Mouse (Mus musculus): ENCODE data around the gene Gsc2. TPM values are rescaled to one million over a fixed set of nuclear protein-coding genes. Genes with fewer than 3 reads are reported as not detected.

Gene Gsc2
- total and polyA plus RNA-seq, 3 experiments = not detected

DNA sequence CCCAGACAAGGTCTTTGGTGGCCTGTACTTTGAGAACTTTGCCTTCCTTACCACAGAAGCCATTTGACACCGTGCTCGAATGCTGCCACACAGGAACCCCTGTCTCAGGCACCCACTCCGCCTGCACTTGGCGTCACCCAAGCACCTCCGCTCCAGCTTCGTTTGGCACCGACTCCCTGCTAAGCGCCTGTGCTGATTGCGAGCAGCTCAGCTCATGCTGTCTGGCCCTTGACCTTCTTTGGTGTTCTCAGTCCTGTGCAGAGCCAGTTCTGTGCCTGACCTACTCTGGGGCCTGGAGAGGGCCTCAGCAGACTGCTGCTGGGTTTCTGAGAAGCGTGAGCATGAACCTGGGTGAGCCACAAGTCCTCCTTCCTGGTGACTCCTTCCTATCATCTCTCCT is 21.9 kb upstream of the Gsc2 start:
- H3K9me3 ChIP-seq (replicated peaks; ENCODE audit: insufficient read depth, low read length) = no peaks in the 10 kb centered on the region
- peaks cover 0 to 33% of the 10 kb centered on the region in 2 experiments; a peak in 2 of 4 replicates for H3K36me3 ChIP-seq (ENCODE audit: control insufficient read depth in 1 of 2, insufficient read depth in 2 of 2, low read length in 2 of 2)
- H3K27ac ChIP-seq (ENCODE audit: control insufficient read depth, low read depth, low read length) = no peak overlapping the region
- no peaks in the 10 kb centered on the region for H3K27me3 ChIP-seq (ENCODE audit: control insufficient read depth in 1 of 2, insufficient read depth in 2 of 2, low read length in 2 of 2)
- H3K4me1 ChIP-seq (ENCODE audit: control insufficient read depth in 1 of 2, insufficient read depth in 2 of 2, low read length in 2 of 2) = peaks cover 31 to 41% of the 10 kb centered on the region in 2 experiments
- TF ChIP-seq CHD2 (IDR thresholded peaks at IDR 0.05; ENCODE audit: low read length) = no peak
- no peak for TF ChIP-seq ZNF384 (IDR thresholded peaks at IDR 0.05; ENCODE audit: low read depth, low read length)
- TF ChIP-seq MAX (IDR thresholded peaks at IDR 0.05; ENCODE audit: low read length) = no peak
- no peak for TF ChIP-seq BHLHE40 (IDR thresholded peaks at IDR 0.05; ENCODE audit: borderline replicate concordance, low read depth, low read length)
- no peak for TF ChIP-seq RCOR1 (IDR thresholded peaks at IDR 0.05; ENCODE audit: low read depth, low read length)
- no peak for TF ChIP-seq HCFC1 (IDR thresholded peaks at IDR 0.05; ENCODE audit: low read depth, low read length)
- TF ChIP-seq UBTF (IDR thresholded peaks at IDR 0.05; ENCODE audit: borderline replicate concordance, insufficient read depth, low read depth, low read length) = no peak
- TF ChIP-seq JUND (IDR thresholded peaks at IDR 0.05; ENCODE audit: low read depth, low read length) = no peak
- TF ChIP-seq ZC3H11A (IDR thresholded peaks at IDR 0.05; ENCODE audit: low read depth, low read length) = no peak
- no peak for TF ChIP-seq POLR2A (IDR thresholded peaks at IDR 0.05; ENCODE audit: control insufficient read depth in 1 of 2, insufficient read depth in 1 of 2, low read depth in 1 of 2, low read length in 2 of 2, poor library complexity in 1 of 2)
- no peak for TF ChIP-seq GATA1 (IDR thresholded peaks at IDR 0.05; ENCODE audit: low read depth, low read length)
- TF ChIP-seq RAD21 (IDR thresholded peaks at IDR 0.05; ENCODE audit: low read depth, low read length) = no peak
- no peak for TF ChIP-seq ZKSCAN1 (IDR thresholded peaks at IDR 0.05; ENCODE audit: low read depth, low read length)
- no peak for DNase-seq (ENCODE audit: low read depth, low spot score)
- no peaks in the 10 kb centered on the region for H3K79me2 ChIP-seq (ENCODE audit: control insufficient read depth, insufficient read depth, low read length, poor library complexity)
- H3K4me3 ChIP-seq (ENCODE audit: control insufficient read depth in 1 of 2, insufficient read depth in 1 of 2, low read depth in 2 of 2, low read length in 2 of 2) = no peak overlapping the region
- H3K9ac ChIP-seq (ENCODE audit: control insufficient read depth, low read depth, low read length, poor library complexity, severe bottlenecking) = no peak overlapping the region

DNA sequence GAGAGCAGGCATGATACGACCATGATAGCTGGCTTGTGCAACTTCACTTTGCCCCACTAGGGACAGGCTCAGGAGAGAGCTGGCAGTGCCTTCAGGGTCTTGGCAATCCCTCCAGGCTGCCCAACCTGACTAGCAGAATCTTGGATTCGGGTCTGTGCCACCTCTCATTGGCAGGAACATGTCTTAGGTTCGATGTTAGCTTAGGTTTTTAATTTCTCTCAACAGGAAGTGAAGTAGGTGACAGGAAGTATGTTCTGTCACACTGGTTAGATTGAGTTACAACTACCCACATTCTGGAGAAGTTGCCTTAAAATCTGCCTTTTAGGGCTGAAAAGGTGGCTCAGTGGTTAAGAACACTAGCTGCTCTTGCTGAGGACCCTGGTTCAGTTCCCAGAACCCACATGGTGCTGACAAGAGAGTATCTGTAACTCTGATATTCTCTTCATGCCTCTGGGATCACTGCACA is 19.6 kb upstream of the Gsc2 start:
- Histone ChIP-seq H3K9me3 (replicated peaks; ENCODE audit: insufficient read depth, low read length) (no peaks in the 10 kb centered on the region), H3K4me1 (ENCODE audit: control insufficient read depth in 1 of 2, insufficient read depth in 2 of 2, low read length in 2 of 2) (peaks cover 31 to 44% of the 10 kb centered on the region in 2 experiments), H3K4me3 (ENCODE audit: control insufficient read depth in 1 of 2, insufficient read depth in 1 of 2, low read depth in 2 of 2, low read length in 2 of 2) (no peak overlapping the region; a peak in 1 of 4 replicates), H3K36me3 (ENCODE audit: control insufficient read depth in 1 of 2, insufficient read depth in 2 of 2, low read length in 2 of 2) (peaks cover 0 to 33% of the 10 kb centered on the region in 2 experiments; a peak in 2 of 4 replicates), H3K27ac (ENCODE audit: control insufficient read depth, low read depth, low read length) (peak overlapping the region; percentile 92), H3K79me2 (ENCODE audit: control insufficient read depth, insufficient read depth, low read length, poor library complexity) (no peaks in the 10 kb centered on the region), H3K9ac (ENCODE audit: control insufficient read depth, low read depth, low read length, poor library complexity, severe bottlenecking) (peak overlapping the region; percentile 59), H3K27me3 (ENCODE audit: control insufficient read depth in 1 of 2, insufficient read depth in 2 of 2, low read length in 2 of 2) (no peaks in the 10 kb centered on the region)
- peak; percentile 72 for DNase-seq (ENCODE audit: low read depth, low spot score)
- 0 out of 2 replicates have a peak, but pooled peaks have one; percentile 23 for TF ChIP-seq E2F4 (IDR thresholded peaks at IDR 0.05; ENCODE audit: borderline replicate concordance, low read depth, low read length)
- no peak for TF ChIP-seq ZNF384 (IDR thresholded peaks at IDR 0.05; ENCODE audit: low read depth, low read length)
- no peak for TF ChIP-seq NRF1 (IDR thresholded peaks at IDR 0.05; ENCODE audit: insufficient read depth, low read depth, low read length, poor library complexity, severe bottlenecking)
- TF ChIP-seq TAL1 (IDR thresholded peaks at IDR 0.05; ENCODE audit: low read length) = no peak
- no peak for TF ChIP-seq CHD2 (IDR thresholded peaks at IDR 0.05; ENCODE audit: low read length)
- no peak for TF ChIP-seq KAT2A (conservative IDR thresholded peaks at IDR 0.05; ENCODE audit: low read depth, low read length)
- no peak for TF ChIP-seq EP300 (IDR thresholded peaks at IDR 0.05; ENCODE audit: low read depth in 1 of 2, low read length in 2 of 2)
- TF ChIP-seq ZMIZ1 (IDR thresholded peaks at IDR 0.05; ENCODE audit: low read depth, low read length) = peak; percentile 52; the same call in 1 of the 2 replicates
- no peak for TF ChIP-seq JUND (IDR thresholded peaks at IDR 0.05; ENCODE audit: low read depth, low read length)
- peak; percentile 32; the same call in 1 of the 2 replicates for TF ChIP-seq ETS1 (IDR thresholded peaks at IDR 0.05; ENCODE audit: low read depth, low read length)
- TF ChIP-seq SIN3A (IDR thresholded peaks at IDR 0.05; ENCODE audit: low read length) = 0 out of 2 replicates have a peak, but pooled peaks have one; percentile 25
- TF ChIP-seq GABPA (IDR thresholded peaks at IDR 0.05; ENCODE audit: low read depth, low read length) = no peak
- no peak for TF ChIP-seq UBTF (IDR thresholded peaks at IDR 0.05; ENCODE audit: borderline replicate concordance, insufficient read depth, low read depth, low read length)
- no peak for TF ChIP-seq ELF1 (IDR thresholded peaks at IDR 0.05; ENCODE audit: low read depth, low read length)
- peak; percentile 34; the same call in 1 of the 2 replicates for TF ChIP-seq MXI1 (IDR thresholded peaks at IDR 0.05; ENCODE audit: low read depth, low read length)
- no peak for TF ChIP-seq ZKSCAN1 (IDR thresholded peaks at IDR 0.05; ENCODE audit: low read depth, low read length)
- no peak for TF ChIP-seq RAD21 (IDR thresholded peaks at IDR 0.05; ENCODE audit: low read depth, low read length)
- TF ChIP-seq NELFE (IDR thresholded peaks at IDR 0.05; ENCODE audit: low read depth, low read length) = peak; percentile 55
- TF ChIP-seq MAX (IDR thresholded peaks at IDR 0.05; ENCODE audit: low read length) = no peak; the same call in 1 of the 2 replicates
- no peak for TF ChIP-seq CHD1 (IDR thresholded peaks at IDR 0.05; ENCODE audit: low read depth, low read length)
- TF ChIP-seq RCOR1 (IDR thresholded peaks at IDR 0.05; ENCODE audit: low read depth, low read length) = no peak
- TF ChIP-seq SMC3 (IDR thresholded peaks at IDR 0.05; ENCODE audit: low read depth, low read length) = no peak
- TF ChIP-seq POLR2A (IDR thresholded peaks at IDR 0.05; ENCODE audit: control insufficient read depth in 1 of 2, insufficient read depth in 1 of 2, low read depth in 1 of 2, low read length in 2 of 2, poor library complexity in 1 of 2) = peak in 1 of 2 experiments; percentile 42; a peak in 1 of 4 replicates
- TF ChIP-seq MYC (IDR thresholded peaks at IDR 0.05; ENCODE audit: low read depth, low read length) = no peak
- peak in 1 of 3 experiments; percentile 32; a peak in 2 of 6 replicates for TF ChIP-seq CTCF (IDR thresholded peaks at IDR 0.05 in 2 of 3, conservative IDR thresholded peaks at IDR 0.05 in 1 of 3; ENCODE audit: control insufficient read depth in 1 of 3, insufficient read depth in 1 of 3, low read depth in 2 of 3, low read length in 3 of 3, poor library complexity in 1 of 3, severe bottlenecking in 1 of 3)
- TF ChIP-seq MAZ (IDR thresholded peaks at IDR 0.05; ENCODE audit: low read depth, low read length) = no peak

All from MEL (cell line).